20 mouse cellular contexts compared by ENCODE assay signal in genomic region chr12:27372505-27372904, GRCm38 (mm10). TPM values are rescaled to one million over a fixed set of nuclear protein-coding genes. Genes with fewer than 3 reads are reported as not detected.
"Had no signal": no experiment of that assay in that cellular context is flagged by ENCODE, and none has a peak within 500 bp of the region (broad histone marks: within the 10 kb centered on the region; RNA-seq: fewer than 3 reads in every experiment).

No protein-coding gene starts in this region.

- H3K27me3 ChIP-seq: midbrain, embryonic 12.5 days; neural tube, embryonic 13.5 days; neural tube, embryonic 15.5 days had no signal

- H3K36me3 ChIP-seq: midbrain, embryonic 10.5 days; midbrain, embryonic 12.5 days; neural tube, embryonic 13.5 days; neural tube, embryonic 15.5 days had no signal

- H3K9me3 ChIP-seq: midbrain, embryonic 10.5 days; midbrain, embryonic 12.5 days; neural tube, embryonic 13.5 days; neural tube, embryonic 15.5 days had no signal

- ATAC-seq: midbrain, embryonic 16.5 days had no signal

- H3K27ac ChIP-seq: midbrain, embryonic 10.5 days; midbrain, embryonic 12.5 days; neural tube, embryonic 13.5 days; neural tube, embryonic 15.5 days had no signal

- H3K4me3 ChIP-seq: midbrain, embryonic 10.5 days; midbrain, embryonic 12.5 days; myocyte; neural tube, embryonic 13.5 days; neural tube, embryonic 15.5 days had no signal

- H3K4me1 ChIP-seq: midbrain, embryonic 10.5 days; midbrain, embryonic 12.5 days; neural tube, embryonic 13.5 days; neural tube, embryonic 15.5 days had no signal

- H3K9ac ChIP-seq: lung, embryonic 14.5 days; midbrain, embryonic 12.5 days; neural tube, embryonic 13.5 days; neural tube, embryonic 15.5 days had no signal

- DNase-seq: lung, embryonic 14.5 days; lung, postnatal 10 days; lung, postnatal 4 days; midbrain, embryonic 14.5 days; retina, postnatal 1 day; right cerebral cortex, adult 18-20 months; right cerebral cortex, postnatal 25 days; right cerebral cortex, postnatal 4 days; spleen, adult 18-20 months; thymus, adult 18-20 months; thymus, postnatal 14 days; thymus, postnatal 36 days had no signal

- H3K4me2 ChIP-seq: lung, embryonic 14.5 days; midbrain, embryonic 12.5 days; neural tube, embryonic 13.5 days; neural tube, embryonic 15.5 days had no signal

RNA-seq across cellular contexts. Expression of gene Sox11, which starts 30.1 kb away (rescaled TPM):
- total RNA-seq: megakaryocyte, adult 5-6 weeks; megakaryocyte-erythroid progenitor cell, adult 5-6 weeks had no signal
